Mouse (Mus musculus) erythroblast, embryonic 14.5 days (primary cell): Measurements from ENCODE around the gene Sec14l5.

ENCODE experiments used
- GATA1 ChIP-seq: IDR thresholded peaks from 2 replicates; pipeline ENCODE4 v1.6.1; 2012; ENCODE audit warnings: low read length, inconsistent platforms, mixed read lengths
- TAL1 ChIP-seq: IDR thresholded peaks from 3 replicates; pipeline ENCODE4 v1.6.1; 2012; ENCODE audit warnings: low read length, inconsistent platforms, mixed read lengths

GRCm38 (mm10) chr16:5195080-5195479, 48.2 kb downstream of the Sec14l5 start:
- TF ChIP-seq TAL1 (no peak), GATA1 (no peak)
